Mouse (Mus musculus) 3134 (cell line): ENCODE measurements at regions not wholly inside any gene's neighbourhood (a gene's known extent, or its start where the extent isn't known, plus 50 kb on each side); places are given as distances from the start of the nearest gene placed in this dataset.

Source experiments
- DNase-seq: peaks from one replicate; pipeline ENCODE4 v3.0.0-alpha.2; 2011; ENCODE audit warnings: low spot score; ENCODE audit not compliant: insufficient read length; ENCODE audit errors: extremely low read depth

DNA sequence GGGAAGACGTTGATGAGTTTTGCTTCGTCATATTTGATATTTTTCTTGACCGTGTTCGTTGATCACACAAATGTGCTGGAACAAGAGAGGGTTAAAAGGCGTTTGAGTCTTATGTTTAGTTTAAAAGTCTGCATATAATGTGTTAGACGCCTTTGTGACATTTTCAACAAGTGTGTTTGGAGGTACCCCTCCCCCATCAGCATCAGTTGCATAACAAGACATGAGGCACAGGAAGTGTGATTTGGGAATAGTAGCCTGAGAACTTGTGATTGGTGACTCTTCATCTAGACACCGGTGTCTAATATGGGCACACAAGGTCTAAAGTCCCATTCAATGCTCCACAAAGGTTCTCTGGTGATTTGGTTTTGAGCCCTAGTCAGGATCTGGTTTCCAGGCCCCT, 76.1 kb upstream of the Arhgap21 start:
- no peak for DNase-seq

DNA sequence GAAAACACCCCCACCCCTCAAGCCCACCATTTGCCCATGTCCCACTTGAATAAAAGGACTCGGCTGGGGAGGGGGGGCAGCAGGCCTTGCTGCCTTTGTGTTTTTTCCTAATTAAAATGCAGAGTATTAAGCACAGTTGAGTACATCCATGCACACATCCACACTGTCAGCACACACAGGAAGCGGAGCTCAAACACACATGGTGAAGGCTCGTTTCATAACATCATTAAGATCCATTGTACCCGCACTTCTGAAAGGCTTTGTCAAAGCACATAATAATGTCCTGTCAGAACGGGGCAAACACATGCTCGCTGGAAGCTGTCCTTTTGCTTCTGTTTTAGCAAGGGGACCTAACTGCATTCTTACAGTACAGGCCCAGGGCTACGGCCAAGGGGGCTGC, 75.3 kb upstream of the Arhgap21 start:
- no peak for DNase-seq

DNA sequence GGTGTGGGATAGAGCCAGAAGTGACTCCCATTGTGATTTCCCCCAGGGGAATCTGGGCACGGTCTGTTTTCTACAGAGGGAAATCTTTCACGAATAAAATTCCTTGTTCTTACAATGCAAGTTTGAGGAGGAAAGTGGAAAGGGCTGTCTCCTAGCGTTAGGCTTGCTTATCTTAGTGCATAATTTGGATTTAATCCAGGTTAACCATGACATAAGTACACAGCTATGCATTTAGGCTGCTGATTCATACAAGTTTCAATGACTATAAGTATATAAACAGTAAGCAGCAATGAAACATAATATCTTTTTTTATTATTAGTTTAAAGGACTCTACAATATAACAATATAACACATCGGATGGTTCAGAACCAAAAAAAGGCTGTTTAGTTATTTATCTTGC, 74.6 kb upstream of the Arhgap21 start:
- DNase-seq = no peak

DNA sequence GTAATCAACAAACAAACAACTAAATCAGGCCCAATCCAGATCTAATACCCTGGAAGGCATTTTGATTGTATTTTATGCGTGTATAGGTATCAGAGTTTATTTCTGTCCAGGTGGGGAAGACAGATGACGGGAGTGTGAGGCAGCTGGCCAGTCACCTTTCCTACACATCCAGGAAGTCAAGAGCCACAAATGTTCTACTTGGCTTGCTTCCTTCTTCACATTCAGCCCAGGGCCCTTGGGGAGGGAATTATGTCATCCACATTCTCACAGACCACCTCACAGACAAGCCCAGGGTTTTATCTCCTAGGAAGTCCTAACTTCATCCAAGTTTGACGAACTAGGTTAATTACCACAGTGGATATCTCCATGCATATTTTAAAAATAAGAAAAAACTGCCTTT, 68.9 kb upstream of the Arhgap21 start:
- no peak for DNase-seq

DNA sequence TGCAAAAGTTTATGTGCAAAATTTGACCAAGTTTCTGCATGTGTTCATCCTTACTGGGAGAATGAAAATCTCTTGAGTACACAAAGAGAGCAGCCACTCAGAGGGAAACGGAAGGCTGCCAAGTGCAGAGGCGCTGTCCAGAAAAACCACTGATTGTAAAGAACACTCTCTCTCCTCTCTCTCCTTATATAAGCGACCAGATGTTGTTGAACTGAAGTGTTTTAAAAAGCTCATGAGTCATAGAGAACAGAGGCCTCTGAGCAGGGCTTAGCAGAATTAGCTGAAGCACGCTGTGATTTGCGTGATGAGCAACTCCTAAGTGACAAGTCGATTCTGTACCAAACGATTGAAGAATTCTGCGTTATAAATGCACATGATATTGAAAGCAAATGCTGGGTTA, 68.5 kb upstream of the Arhgap21 start:
- peak; percentile 65 for DNase-seq

DNA sequence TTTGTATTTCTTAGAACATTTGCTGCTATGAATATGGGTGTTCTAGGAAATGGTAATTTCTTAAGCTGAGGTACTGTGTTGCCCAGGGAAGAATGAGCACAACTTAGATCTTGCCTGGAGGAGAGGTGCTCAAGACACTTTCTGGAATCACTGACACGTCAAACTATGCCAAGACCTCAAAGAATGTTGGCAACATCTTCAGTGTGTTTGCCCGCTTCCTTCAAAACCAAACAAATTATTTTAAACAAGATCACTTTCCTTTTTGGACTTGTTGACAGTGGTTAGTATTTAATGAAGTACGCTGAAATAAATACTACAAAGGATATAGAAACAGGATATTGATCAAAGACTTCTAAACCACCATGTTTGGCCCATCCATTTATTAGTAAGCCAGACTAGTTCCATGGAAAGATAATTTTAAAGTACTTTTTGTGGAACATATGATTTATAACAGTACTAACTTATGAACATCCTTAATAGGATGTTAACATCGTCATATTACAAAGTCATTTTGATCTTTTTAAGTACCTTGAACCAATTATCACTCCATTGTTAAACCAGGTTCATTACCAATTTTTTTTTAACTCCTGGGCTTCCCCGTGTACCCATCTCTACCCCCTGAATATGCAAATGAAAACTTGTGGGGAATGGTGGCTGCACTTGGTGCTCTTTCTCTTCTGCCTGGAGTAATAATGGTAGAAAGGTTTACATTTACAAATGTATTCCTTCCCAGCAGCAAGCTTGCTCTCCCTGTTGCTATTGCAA, 67.4 kb upstream of the Arhgap21 start:
- DNase-seq = no peak

DNA sequence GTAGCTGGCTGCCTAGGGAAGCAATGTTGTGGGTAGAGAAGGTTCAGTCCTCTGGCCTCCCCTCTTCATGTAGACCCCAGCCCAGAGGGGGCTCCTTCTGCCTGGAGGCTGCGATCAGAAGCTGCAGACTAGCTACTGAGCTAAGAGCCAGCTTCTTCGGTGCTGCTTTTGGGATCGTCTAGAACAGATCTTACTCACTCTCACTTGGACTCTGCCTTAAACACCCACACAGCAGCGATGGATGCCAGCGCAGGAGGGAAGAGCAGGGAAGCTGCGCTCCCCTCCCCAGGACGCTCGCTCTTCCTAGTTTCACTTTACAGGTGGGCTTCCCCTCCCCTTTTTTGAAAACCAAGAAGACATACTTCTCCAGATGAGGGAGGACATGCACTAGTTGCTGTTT, 66.0 kb upstream of the Arhgap21 start:
- DNase-seq = no peak

DNA sequence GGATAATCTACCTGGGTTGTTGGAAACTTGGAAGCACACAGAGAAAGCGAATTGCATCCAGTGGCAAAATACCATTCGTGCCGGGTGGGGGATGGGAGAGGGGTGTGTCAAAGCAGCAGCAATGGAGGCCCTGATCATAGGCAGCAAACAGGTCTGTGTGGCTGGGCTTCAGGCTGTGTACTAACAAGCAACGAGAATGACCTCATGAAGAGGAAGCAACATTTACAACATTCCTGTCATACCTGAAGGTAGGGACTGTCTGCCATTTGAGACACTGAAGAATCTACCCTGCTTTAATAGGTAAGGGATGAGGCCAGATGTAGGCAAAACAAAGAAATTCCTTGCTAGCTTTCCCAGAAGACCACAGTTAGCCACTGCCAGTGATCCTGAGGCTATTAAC, 62.0 kb upstream of the Arhgap21 start:
- DNase-seq = no peak

DNA sequence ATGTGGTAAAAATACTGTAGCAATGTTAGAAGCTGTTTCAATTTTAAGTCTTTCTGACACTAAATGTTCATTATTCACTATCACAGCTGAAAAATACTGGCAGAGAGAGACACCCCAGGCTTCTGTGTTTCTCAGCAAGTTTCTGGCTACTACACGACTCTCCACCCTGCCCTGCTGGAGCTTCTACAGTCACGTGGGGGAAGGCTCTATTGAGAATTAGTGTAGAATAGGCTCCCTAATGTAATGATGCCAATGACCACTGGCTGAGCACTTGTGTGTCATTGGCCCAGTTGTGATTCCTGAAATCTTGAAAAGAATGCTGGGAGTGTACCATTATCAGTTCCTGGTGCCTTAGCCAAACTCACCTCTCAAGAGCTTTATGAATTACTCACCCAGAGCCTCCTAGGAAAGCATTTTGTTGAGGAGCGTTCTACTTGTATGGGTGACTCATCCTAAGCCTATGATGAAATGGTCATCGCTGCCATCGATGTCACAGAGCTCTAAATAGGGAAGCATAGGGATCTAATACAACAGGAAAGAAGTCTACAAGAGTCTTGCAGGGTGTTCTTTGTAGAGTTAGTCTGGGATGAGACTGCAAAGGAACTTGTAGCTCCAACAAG, 60.8 kb upstream of the Arhgap21 start:
- DNase-seq = peak; percentile 53

DNA sequence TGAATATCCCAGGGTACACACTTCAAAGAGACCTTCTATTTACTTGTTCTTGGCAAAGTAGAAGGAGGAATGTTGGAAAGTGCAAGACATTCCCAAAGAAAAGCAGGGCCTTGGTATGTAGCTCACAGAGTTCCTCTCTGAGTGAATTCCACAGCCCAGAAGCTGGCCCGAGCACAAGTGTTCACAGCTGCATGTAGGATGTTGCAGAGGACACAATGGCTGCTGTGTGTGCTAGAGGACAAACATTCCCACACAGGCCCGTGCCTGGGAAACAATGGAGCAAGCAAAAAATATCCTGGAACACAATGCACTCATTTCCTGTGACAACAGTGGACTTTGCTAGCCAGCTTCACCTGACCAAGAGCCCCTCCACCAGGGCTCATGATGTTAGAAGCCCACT, 59.9 kb upstream of the Arhgap21 start:
- DNase-seq = no peak

DNA sequence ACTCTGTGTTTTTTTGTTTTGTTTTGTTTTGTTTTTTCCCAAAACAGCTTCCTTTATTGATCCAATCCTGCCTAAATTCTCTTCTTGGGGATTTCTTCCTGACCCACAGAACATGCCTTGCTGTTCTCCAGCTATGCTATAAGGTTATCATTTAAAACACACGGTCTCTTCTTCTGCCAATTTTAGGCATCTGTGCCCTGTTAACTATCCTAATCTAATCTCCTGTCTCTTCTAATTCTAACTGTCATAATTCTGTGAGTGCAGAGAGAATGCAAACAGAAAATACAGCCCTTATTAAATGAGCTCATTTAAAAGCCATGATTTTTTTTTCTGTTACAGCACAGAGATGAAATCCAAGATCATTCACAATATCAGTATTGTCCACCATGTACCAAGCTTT, 49.9 kb upstream of the Arhgap21 start:
- DNase-seq = no peak
